Mouse (Mus musculus) testis, postnatal 14 days (tissue): ENCODE data around the gene Pax2.

Experiments
- DNase-seq: peaks from one replicate; pipeline ENCODE4 v3.0.0; 2021; ENCODE audit warnings: low spot score

The Pax2 gene

DNA sequence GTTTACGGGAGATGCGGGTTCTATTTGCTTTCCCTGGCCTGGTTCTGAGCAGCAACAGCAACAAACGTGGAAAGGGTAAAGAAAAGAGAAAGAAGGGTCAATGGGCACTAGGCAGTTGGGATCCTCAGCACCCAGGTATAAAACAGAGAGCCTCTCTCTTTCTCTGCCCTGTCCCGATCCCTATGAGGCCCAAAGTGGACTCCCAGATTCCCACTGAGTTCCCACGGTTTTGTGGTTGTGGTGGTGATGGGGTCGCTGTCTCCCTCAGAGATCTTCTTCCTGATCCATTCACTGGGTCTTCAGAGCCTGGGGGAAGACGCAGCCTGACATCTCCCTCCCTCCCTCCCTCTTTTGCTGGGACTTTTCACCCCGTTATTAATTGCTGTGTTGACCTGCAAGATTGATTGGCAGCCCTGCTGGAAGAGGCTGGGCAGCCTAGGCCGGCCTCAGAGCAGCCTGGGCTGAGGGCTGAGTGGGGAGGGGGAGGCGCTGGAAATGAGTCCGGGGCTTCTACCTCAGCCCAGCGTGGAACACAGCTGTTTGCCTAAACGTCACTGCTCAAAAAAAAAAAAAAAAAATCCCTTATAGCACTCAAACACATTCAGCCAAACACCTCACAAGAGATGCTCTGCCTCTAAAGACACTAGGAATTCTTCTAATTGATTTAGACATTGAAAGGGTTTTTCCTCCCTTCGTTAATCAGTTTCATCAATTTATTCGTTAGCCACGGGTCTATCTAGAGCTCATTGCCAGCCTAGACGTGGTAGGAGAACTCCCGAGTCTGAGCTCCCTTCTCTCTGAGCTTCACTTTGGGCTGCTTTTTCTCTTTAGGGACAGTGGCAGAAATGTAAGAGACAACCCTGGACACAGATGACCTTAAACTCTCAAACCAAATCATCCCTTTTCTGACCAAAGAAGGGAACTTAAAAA, 6.5 kb upstream of the Pax2 start:
- DNase-seq, result no peak

DNA sequence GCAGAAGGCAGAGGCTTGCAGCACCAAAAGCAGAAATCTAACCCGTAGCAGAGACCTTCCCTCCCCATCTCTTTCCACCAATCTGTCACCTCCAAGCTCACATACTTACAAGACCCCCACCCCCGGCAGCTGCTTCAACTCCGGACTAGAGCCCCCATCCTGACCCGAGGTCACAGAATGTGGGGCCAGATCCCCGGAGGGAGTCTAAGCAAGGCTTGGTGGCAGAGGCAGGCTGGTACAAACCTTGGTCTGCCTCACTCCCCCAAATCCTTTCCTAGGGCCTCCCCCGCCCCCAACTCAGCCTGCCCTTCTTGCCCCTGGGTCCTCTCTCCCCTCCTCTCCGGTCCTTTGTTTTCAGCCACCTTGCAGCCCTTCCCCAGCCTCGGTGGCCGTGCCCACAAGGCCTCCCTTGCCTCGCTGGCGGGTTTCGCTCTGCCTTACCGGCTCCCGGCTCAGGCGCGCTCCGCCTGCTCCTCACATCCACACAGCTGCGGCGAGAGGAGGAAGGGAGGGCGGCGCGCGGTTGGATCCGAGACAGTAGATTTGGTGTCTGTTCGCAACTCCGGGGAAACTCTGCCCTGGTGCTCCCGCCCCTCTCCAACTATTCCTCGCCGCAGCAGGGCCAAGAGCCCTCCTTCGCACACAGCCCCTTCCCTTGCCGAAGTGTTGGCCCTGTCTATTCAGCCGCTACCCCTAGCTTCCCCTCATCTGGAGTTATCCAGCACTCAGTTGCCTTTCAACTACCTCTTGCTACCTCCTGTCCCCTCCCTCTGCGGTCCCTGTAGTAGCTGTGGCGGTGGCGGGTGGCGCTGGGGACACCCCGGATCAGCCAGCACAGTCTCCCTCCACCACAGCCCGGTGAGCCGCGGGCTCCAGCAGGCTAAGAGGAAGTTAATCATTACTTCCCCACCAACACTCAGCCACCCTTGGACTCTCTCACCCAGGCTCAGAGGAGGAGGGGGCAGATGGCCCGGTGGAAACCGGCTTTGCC, 5.5 kb upstream of the Pax2 start:
- no peak for DNase-seq

DNA sequence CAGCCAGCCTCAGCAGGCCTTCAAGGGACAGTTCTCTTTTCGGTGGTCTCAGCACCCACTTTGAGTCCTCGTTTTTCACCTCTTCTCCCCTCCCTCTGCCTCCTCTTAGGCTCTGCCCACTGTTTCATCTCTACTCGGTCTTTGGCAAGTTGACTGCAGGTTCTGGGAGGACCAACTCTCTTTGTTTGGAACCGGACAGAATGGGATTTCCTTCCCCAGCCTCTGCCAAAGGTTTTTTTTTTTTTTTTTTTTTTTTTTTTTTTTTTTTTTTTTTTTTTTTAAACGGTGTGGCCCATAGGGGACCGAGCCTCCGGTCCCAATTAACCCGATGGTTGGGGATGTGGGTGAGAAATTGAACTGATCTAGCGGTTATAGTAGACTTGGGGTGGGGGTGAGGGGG, 4.8 kb upstream of the Pax2 start:
- DNase-seq, result no peak

DNA sequence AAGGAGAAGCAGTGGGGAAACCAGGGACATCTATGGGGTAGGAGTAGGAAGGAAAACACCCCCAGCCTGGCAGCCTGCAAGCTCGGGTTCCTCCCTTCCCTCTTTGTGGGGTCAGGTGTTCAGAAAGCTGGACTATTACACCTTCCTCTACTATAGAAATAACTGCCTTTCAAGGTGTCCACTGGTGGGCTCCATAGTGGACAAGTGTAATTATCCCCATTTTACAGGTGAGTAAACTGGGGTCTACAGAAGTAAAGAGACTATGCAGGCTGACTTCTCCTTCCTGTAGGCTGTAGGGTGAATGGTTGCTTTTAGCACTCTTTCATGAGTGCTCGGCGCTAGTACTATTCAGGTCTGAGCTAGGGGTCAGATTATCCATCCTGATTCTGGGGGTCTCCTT, 4.3 kb upstream of the Pax2 start:
- no peak for DNase-seq

DNA sequence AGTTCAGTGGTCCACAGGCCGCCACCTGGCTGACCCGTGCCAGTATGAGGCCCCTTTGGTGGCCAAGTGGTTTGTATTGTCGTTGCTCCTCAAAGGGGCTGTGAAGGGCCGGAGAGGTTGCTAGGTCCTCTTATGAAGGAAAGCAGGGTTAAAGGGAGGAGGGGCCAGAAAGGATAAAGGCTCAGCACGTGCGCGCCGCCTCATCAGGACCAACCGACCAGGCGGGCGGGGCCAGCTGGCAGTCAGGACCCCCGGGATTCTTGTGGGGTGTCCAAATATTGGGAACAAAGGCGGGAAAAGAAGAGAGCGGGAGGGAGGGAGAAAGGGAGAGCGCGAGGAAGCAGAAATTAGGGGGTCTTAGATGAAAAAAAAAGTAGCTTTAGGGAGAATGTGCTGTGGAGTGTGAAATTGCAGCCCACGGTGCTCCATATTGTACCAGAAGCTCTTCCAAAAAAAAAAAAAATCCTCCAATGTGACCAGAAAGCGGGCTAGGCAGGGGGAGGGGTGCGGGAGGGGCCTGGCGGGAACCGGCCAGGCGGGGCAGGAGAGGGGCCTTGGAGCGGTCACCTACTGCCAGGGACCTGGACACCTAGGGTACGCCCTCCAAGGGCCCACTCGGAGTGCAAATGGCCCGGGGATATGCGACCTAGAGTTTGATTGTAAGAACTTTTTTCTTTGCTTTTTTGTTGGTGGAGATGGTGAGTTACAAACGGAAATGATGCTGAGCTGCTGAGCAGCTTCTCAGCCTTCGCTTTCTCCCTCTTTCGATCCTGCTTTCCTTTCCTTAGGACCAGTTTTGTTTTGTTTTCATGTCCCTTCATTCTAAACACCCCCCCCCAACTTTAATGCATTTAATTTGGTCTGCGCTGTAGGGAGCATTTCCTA, 3.5 kb upstream of the Pax2 start:
- DNase-seq, result no peak

DNA sequence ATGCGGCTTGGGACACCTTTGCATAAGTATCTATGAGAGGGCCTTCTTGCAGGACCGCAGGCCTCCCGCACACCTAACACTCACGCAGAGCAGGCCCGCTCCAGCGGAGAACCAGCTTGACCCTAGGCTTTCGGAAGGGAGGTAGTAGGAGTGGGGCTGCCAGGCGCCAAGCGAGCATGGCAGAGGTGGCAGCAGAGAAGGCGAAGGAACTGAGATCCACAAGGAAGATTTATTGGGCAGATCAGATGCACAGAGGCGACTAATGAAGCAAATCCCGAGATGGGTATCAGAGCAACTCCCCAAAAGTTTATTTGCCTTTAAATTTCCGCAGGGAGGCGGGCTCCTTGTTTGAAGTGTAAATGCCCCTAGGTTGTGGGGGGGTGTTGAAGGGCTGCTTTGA, 2.5 kb upstream of the Pax2 start:
- no peak for DNase-seq

DNA sequence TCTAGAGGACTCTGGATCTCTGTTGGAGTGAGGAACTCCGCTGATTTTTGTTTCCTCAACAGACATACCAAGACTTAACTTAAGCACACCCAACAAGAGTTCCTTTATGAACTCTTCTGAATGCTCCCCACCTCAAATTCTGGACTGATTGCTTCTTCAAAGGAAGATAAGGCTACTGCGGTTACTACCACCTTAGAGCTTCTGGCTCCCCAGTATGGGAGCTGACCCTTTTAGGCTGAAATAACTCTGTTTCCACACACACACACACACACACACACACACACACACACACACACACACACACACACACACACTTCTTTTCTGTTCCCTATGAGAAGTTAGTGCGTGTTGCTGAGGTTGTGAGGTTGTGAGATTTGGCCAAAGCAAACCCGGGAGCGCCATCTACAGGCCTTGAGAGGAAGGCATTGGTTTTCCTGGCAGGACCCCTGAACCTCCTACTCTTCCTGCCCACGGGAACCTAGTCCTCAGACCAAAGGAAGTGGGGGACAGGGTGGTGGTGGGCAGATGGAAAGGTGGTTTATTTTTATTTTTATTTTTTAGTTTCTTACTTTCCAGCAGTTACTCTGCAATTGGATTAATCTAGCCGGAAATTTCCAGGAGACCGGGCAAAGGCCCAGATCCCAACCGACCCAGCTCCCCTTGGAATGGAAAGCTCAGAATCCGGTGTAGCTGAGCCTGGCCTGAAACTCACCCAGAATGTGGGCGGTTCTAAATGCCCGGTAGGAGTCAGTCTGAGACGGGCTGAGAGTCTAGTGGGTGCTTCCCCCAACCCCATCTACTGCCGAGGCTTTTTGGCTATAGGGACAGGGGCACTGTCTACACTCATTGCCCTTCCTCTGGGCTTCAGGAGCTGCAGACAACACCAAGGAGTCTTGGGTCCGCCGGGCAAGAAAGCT, 1.1 kb upstream of the Pax2 start:
- DNase-seq, result no peak

DNA sequence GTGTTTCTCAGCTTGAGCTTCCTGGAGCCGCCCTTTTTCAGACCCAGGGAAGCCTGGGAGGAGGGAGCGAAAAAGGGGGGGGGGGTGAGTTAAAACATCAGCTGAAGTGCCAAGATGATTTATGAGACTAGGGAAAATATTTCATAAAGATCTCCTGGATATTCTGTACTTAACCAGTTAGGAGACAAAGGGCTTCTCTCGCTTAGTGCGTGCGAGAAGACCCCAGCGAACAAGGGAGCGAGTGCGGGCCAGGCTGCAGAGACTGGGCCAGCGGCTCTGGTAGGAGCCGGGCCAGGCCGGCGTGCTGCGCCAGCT, 510 bp upstream of the Pax2 start:
- DNase-seq, result no peak

DNA sequence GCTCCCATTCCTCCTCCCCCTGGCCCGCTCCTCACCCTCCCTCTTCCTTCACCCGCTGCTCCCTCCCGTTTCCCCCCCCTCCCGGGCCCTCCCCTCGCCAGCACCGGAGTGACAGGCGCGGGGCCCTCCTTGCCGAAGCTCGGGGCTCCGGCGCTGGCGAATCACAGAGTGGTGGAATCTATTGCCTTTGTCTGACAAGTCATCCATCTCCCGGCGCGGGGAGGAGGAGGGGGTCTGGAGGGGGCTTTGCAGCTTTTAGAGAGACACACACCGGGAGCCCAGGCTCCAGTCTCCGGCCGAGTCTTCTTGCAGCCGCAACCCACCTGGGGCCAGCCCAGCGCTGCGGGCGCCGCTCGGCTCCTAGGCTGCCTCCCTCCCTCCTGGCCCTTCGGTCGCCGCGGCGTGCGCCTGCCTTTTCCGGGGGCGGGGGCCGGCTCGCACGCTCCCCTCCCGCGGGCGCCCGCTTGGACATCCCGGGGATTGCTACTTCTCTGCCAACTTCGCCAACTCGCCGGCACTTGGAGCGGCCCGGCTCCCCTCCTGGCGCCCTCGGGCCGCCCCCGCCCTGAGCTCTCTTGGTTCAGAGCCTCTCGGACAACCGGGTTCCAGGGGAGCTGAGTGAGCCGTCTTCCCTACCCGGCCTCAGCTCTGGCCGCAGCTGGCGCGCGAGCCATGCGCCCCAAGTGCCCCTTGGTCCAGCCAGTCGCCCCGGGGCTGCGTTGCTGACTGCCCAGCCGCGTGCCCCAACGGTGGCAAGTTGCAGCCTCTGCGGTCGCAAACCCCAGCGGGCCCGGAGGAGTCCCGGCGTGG, 781 bp downstream of the Pax2 start:
- no peak for DNase-seq

DNA sequence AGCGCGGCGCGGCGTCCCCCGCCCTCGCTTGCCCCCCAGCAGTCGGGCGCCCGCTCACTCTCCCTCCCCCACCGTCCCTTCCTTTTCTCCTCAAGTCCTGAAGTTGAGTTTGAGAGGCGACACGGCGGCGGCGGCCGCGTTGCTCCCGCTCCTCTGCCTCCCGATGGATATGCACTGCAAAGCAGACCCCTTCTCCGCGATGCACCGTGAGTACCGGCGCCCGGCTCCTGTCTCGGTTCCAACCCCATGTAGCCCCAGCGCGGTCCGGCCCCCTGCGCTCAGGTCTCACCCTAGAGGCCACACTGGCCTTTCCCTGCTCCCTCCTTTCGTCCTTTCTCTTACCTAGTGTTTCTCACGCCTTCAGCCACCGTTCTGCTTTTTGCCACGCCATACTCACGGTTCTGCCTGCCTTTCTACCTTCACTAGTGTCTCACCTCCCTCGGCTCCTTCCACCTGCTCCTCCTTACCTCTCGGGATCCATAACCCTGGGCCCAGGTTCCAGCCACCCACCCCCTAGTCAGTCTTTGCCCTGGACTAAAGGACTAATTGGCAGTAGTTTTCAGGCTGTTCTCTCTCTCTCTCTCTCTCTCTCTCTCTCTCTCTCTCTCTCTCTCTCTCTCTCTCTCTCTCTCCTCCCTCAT, 1.5 kb downstream of the Pax2 start:
- no peak for DNase-seq

DNA sequence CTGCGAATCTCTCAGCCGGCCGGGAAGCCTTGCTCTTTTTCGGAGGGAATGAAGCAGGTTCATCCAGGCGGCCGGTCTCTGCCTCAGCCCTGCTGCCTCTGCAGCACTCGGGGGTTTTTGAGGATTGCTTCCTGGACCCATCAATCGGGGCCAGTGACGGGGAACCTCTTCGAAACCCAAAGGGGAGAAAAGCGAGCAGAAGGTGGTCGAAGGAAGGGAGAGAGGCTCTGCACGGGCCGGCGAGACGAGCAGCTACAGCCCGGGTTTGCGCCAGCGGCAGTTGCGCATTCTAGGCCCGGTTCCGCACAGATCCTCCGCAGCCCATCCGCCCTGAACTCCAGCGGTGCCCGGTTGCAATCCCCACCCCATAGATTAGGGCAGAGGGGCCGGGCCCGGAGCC, 3.0 kb downstream of the Pax2 start:
- DNase-seq, result no peak

DNA sequence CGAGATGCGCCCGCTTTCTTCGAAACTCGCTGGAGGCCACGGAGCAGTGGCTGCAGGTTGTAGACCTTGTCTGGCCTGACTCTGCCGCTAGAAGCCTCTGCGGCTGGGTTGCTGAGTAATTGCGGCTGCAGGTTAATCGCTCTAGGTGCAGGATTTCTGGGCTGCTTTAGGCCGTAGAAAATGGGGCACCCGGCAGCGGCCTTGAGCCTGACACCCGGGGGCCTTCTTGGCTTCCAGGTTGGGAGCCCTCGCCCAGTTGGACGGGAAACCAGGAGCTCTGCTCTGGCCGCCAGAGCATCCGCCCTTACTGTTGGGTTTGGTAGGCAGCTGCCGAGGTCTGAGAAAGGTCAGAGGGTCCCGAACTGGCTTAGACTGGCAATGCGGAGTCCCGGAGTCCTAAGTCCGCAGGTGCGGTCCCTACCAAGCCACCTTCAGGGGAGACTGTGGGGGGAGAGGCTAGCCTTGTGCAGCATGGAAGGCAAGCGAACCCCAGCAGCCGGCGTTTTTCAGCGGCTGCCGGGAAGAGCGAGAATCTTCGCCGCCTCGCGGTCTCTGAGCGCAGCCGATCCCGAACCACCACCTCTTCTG, 3.8 kb downstream of the Pax2 start:
- no peak for DNase-seq

DNA sequence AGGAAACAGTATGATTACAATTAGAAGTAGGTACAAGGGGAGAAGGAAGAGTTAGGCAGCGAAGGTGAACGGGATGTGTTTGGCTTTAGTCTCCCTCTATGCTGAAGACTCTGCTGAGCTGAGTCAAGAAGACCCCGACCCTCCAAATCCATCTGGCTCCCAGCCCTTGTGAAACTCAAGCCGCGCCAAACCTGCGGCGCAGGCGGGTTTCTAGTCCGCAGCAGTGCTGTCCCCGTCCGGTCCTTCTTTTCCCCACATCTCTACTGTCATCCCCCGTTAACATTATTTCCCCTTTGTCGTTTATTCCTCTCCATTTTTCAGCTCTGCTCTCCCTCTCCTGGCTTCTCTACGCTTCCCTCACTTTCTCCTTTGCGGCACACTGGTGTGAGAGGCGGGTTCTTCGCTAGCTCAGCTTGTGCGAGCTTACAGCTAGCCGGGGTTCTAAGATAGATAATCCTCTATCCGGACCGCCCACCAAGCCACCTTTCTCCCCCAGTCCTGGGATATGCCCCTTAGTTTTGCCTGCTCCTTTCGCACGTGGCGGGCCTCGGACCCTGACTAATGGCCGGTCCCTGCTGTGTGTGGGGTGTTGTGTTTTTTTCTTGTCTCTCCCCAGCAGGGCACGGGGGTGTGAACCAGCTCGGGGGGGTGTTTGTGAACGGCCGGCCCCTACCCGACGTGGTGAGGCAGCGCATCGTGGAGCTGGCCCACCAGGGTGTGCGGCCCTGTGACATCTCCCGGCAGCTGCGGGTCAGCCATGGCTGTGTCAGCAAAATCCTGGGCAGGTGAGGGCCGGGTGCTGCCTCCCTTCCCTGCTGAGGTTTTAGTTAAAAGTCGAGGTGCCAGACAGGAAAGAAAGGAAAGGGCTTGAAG, 4.7 kb downstream of the Pax2 start:
- DNase-seq, result no peak

DNA sequence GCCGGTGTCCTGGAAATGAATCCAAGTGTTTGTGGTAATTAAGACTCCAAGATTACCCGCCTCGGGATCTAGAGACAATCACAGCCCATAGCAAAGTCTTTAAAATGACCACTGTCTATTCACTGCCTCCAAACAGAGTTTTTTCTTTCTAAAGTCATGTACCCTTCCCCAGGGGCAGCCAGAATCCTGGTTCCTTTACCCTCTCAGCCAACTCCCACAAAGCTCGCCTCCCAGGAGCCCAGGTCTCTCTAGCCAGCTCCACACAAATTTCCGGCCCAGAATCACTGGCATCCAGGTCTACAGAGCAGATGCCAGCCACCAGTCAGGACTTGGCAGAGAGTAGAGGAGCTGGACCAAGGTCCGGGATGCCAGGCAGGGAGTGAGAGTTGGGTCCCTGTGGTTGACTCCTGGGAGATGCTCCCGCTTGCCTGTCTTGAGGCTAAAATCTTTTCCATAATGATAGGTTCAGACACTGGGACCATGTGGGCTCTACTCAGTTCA, 6.3 kb downstream of the Pax2 start:
- no peak for DNase-seq

DNA sequence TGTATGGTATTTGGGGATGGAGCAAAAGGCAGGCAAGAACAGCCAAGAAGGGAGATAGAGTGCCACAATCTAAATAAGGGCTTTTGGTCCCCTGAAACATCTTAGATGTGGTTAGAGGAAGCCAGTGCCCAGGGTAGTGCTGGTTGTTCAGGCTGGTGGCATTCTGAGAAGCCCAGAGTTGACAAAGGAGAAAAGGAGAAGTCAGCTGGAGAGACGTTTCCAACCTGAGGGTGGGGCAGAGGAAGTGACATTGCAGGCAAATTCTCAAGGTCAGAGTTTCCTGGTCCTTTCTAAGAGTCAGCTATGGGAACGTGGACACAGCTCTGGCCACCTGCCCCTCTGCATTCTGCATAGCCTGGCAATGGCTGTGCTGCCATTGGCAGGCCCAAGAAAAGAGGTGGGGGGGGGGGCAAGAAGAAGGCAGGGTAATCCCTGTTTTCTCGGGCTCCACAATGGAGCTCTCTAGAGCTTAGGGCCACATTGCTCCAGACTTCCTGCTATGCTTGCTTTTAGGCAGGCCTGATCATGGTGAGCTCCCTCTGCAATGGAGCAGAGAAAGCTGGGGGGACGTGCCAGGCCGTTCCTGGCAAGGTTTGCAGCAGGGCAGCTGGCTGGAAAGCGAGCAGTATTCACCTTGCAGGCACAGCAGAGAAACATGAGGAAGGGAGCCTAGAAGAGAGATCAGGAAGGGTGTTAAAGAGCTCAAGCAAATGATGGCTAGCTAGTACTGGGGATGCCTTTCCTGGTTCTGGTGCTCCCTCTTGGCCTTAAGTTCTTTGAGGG, 14.6 kb downstream of the Pax2 start:
- DNase-seq, result no peak

DNA sequence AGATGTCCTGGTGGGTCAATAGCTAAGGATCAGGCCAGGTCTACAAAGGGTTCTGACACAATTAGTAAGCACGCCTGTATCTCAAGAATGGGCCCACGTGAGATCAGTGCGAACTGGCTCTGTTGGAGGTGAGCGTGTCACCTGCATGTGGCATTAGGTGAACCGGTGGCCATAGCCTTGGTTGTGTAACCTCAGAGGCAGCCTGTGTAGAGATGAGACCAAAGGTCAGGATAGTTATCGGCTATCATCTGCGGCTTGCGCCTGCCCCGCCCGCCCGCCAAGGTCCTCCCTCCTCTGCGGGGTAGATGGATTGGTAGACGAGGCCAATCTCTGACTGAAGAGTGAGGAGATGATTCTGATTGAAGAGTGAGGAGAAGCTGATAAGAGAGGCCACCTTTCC, 15.7 kb downstream of the Pax2 start:
- DNase-seq, result no peak

DNA sequence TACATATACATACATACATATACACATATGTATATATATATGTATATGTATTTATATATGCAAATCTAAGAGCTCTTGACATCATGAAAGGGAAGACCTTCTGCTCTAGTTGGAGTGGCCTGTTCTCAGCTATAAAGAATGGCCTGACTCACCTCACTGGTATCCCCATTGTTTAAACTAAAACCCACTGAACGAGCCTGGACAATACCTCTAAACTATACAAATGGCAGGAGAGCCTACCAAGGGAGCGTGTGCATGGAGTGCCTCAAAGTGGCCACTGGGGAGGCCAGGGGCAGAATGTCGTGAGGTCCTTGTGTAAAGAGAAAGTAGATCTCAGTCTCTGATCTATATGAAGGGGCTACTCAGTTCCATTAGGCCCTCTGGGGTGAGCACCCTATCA, 26.1 kb downstream of the Pax2 start:
- no peak for DNase-seq
